Mouse (Mus musculus) kidney, postnatal 0 days (tissue): ENCODE measurements around the gene Grid2ip. TPM values are rescaled to one million over a fixed set of nuclear protein-coding genes. Genes with fewer than 3 reads are reported as not detected.
A peak's percentile ranks its signal among the peaks of the same experiment; 100 is the strongest.

Source experiments
- ATAC-seq: fragments of 200-750 bp; cut with Nextera tagmentation; replicated peaks from 2 replicates; pipeline ENCODE4 v1.8.0; 2017; ENCODE audit warnings: low read depth, moderate number of reproducible peaks, moderate TSS enrichment, moderate library complexity; ENCODE audit not compliant: low FRiP score
- DNase-seq: peaks from one replicate; pipeline ENCODE4 v3.0.0-alpha.2; 2016; ENCODE audit warnings: low spot score
- H3K27ac ChIP-seq: fragments of 300-500 bp; sonication (generic); 2 replicates; pipeline ENCODE4 v1.5.1; 2014; ENCODE audit warnings: mild to moderate bottlenecking
- H3K27me3 ChIP-seq: fragments of 300-500 bp; sonication (generic); 2 replicates; pipeline ENCODE4 v1.6.1; 2014; ENCODE audit warnings: low read length, mixed read lengths; ENCODE audit not compliant: insufficient read depth
- H3K36me3 ChIP-seq: fragments of 300-500 bp; sonication (generic); 2 replicates; pipeline ENCODE4 v1.6.1; 2014; ENCODE audit warnings: low read length, mixed read lengths; ENCODE audit not compliant: insufficient read depth
- H3K4me1 ChIP-seq: fragments of 300-500 bp; sonication (generic); replicated peaks from 2 replicates; pipeline ENCODE4 v1.6.1; 2014; ENCODE audit warnings: antibody characterized with exemption, low read length, mixed read lengths; ENCODE audit not compliant: insufficient read depth
- H3K4me2 ChIP-seq: fragments of 300-500 bp; sonication (generic); 2 replicates; pipeline ENCODE4 v1.6.1; 2014; ENCODE audit warnings: mild to moderate bottlenecking, low read length, moderate library complexity, mixed read lengths
- H3K4me3 ChIP-seq: fragments of 300-500 bp; sonication (generic); replicated peaks from 2 replicates; pipeline ENCODE4 v1.5.1; 2014; ENCODE audit warnings: low read depth, low read length
- H3K9ac ChIP-seq: fragments of 300-500 bp; sonication (generic); 2 replicates; pipeline ENCODE4 v1.6.1; 2014; ENCODE audit warnings: low read depth, low read length
- H3K9me3 ChIP-seq: fragments of 300-500 bp; sonication (generic); replicated peaks from 2 replicates; pipeline ENCODE4 v1.6.1; 2016; ENCODE audit warnings: low read length, inconsistent platforms, mixed read lengths
- CTCF ChIP-seq: IDR thresholded peaks from 2 replicates; pipeline ENCODE4 v1.5.1; 2016; ENCODE audit warnings: antibody characterized with exemption, low read depth, mild to moderate bottlenecking, moderate library complexity
- WGBS: fragments of 180-500 bp; shearing (Covaris S2); extraction: QIAGEN DNeasy Blood & Tissue Kit; methylation state at CpG from one replicate; pipeline ENCODE4 v1.1.7; 2014; 5-methylcytosine and 5-hydroxymethylcytosine counted together
- polyA plus RNA-seq: library from polyadenylated mRNA; unstranded; fragments of >200 nt; fragmentation: Nextera tagmentation; extraction: Ambion mirVana; gene quantifications from 2 replicates; pipeline ENCODE4 v1.2.1, GENCODE M21; 2015

Gene Grid2ip
- polyA plus RNA-seq, 1 experiment from 2014 or later = 0.03 TPM

GRCm38 (mm10) chr5:143360000-143360399 is 2.9 kb downstream of the Grid2ip start:
- H3K4me3 ChIP-seq = no peak overlapping the region
- no peaks in the 10 kb centered on the region for H3K36me3 ChIP-seq
- peak; percentile 64 for TF ChIP-seq CTCF
- 54% methylated on average over 5 of the region's 5 CpGs for WGBS
- H3K4me1 ChIP-seq = peaks cover 4% of the 10 kb centered on the region; the same call in 1 of the 2 replicates
- no peak overlapping the region for H3K4me2 ChIP-seq
- no peaks in the 10 kb centered on the region for H3K9me3 ChIP-seq
- H3K27me3 ChIP-seq = peaks cover 15% of the 10 kb centered on the region
- DNase-seq (no peak), ATAC-seq (no peak; the same call in 1 of the 2 replicates)
- no peak overlapping the region for H3K9ac ChIP-seq
- H3K27ac ChIP-seq = no peak overlapping the region

- H3K9me3 ChIP-seq = no peaks in the 10 kb centered on the region
- H3K4me2 ChIP-seq = no peak overlapping the region
- H3K9ac ChIP-seq = no peak overlapping the region
- ATAC-seq = no peak
- TF ChIP-seq CTCF = no peak
- H3K36me3 ChIP-seq = no peaks in the 10 kb centered on the region
- no peak overlapping the region for H3K27ac ChIP-seq
- DNase-seq = no peak
- 74% methylated on average over 7 of the region's 7 CpGs for WGBS
- H3K4me1 ChIP-seq = peaks cover 4% of the 10 kb centered on the region; the same call in 1 of the 2 replicates
- peaks cover 19% of the 10 kb centered on the region for H3K27me3 ChIP-seq
- H3K4me3 ChIP-seq = no peak overlapping the region
Measured at GRCm38 (mm10) chr5:143361428-143361827, 4.3 kb downstream of the Grid2ip start.

GRCm38 (mm10) chr5:143363678-143364615 is 6.8 kb downstream of the Grid2ip start:
- ATAC-seq = peak; percentile 56

GRCm38 (mm10) chr5:143367931-143368330 is 10.8 kb downstream of the Grid2ip start:
- Histone ChIP-seq H3K9me3 (no peaks in the 10 kb centered on the region), H3K4me2 (no peak overlapping the region), H3K27me3 (peaks cover 58% of the 10 kb centered on the region), H3K9ac (no peak overlapping the region), H3K4me3 (no peak overlapping the region), H3K36me3 (no peaks in the 10 kb centered on the region), H3K27ac (no peak overlapping the region), H3K4me1 (peaks cover 11% of the 10 kb centered on the region)
- DNase-seq (no peak), ATAC-seq (no peak)
- TF ChIP-seq CTCF = no peak
- WGBS = 66% methylated on average over 3 of the region's 3 CpGs

More at GRCm38 (mm10) chr5:143363678-143364615, 6.8 kb downstream of the Grid2ip start:
- H3K27me3 ChIP-seq = peaks cover 25% of the 10 kb centered on the region
- H3K4me1 ChIP-seq = 0 out of 2 replicates have a peak, but pooled peaks cover 4% of the 10 kb centered on the region
- H3K27ac ChIP-seq = no peak overlapping the region
- no peaks in the 10 kb centered on the region for H3K36me3 ChIP-seq
- no peaks in the 10 kb centered on the region for H3K9me3 ChIP-seq
- peak overlapping the region; percentile 19 for H3K9ac ChIP-seq
- H3K4me2 ChIP-seq = peak overlapping the region; percentile 73
- WGBS = 1% methylated on average over 47 of the region's 47 CpGs
- TF ChIP-seq CTCF = no peak
- DNase-seq = peak; percentile 53
- peak overlapping the region; percentile 45 for H3K4me3 ChIP-seq

GRCm38 (mm10) chr5:143369611-143370255 is 12.6 kb downstream of the Grid2ip start:
- DNase-seq (peak; percentile 47), ATAC-seq (no peak)
- Histone ChIP-seq H3K9me3 (no peaks in the 10 kb centered on the region), H3K9ac (no peak overlapping the region), H3K36me3 (no peaks in the 10 kb centered on the region), H3K4me1 (peaks cover 9% of the 10 kb centered on the region), H3K27ac (no peak overlapping the region), H3K4me3 (peak overlapping the region; percentile 11; the same call in 1 of the 2 replicates), H3K27me3 (peaks cover 65% of the 10 kb centered on the region), H3K4me2 (peak overlapping the region; percentile 43)
- WGBS = 2% methylated on average over 36 of the region's 36 CpGs
- TF ChIP-seq CTCF = no peak

- ATAC-seq (no peak), DNase-seq (no peak)
- peaks cover 64% of the 10 kb centered on the region for H3K27me3 ChIP-seq
- no peaks in the 10 kb centered on the region for H3K9me3 ChIP-seq
- no peak overlapping the region for H3K4me3 ChIP-seq
- no peaks in the 10 kb centered on the region for H3K36me3 ChIP-seq
- H3K27ac ChIP-seq = no peak overlapping the region
- peak overlapping the region; percentile 43; the same call in 1 of the 2 replicates for H3K4me2 ChIP-seq
- H3K9ac ChIP-seq = no peak overlapping the region
- TF ChIP-seq CTCF = no peak
- H3K4me1 ChIP-seq = peaks cover 9% of the 10 kb centered on the region
- 23% methylated on average over 17 of the region's 17 CpGs for WGBS
Measured at GRCm38 (mm10) chr5:143370416-143371145, 13.4 kb downstream of the Grid2ip start.
